Mouse (Mus musculus): ENCODE data around the gene Cldn14.
"Not testable (repeated sequence)": the region's sequence is repeated elsewhere in the genome, so short reads cannot be mapped to it uniquely, and the experiment has no call there.

The Cldn14 gene

GRCm38 (mm10) chr16:94006706-94007665, 1.7 kb downstream of the Cldn14 start:
- peak; percentile 62 for DNase-seq (ENCODE audit: low spot score)

GRCm38 (mm10) chr16:94003478-94003877, 5.2 kb downstream of the Cldn14 start:
- no peak for DNase-seq (ENCODE audit: low spot score)

- no peak for DNase-seq (ENCODE audit: low spot score)
Observed at GRCm38 (mm10) chr16:94001366-94001765, 7.3 kb downstream of the Cldn14 start.

- DNase-seq (ENCODE audit: low spot score), result no peak
Observed at GRCm38 (mm10) chr16:93998895-93999294, 9.7 kb downstream of the Cldn14 start.

GRCm38 (mm10) chr16:93983576-93983975, 25.1 kb downstream of the Cldn14 start:
- DNase-seq (ENCODE audit: low spot score), result no peak

- DNase-seq (ENCODE audit: low spot score), result no peak
Observed at GRCm38 (mm10) chr16:93982341-93982740, 26.3 kb downstream of the Cldn14 start.

GRCm38 (mm10) chr16:93981190-93981841, 27.3 kb downstream of the Cldn14 start:
- no peak for DNase-seq (ENCODE audit: low spot score)

- not testable (repeated sequence) for DNase-seq (ENCODE audit: low spot score)
Observed at GRCm38 (mm10) chr16:93980338-93980737, 28.3 kb downstream of the Cldn14 start.

- DNase-seq (ENCODE audit: low spot score), result no peak
Observed at GRCm38 (mm10) chr16:93979316-93979715, 29.3 kb downstream of the Cldn14 start.

GRCm38 (mm10) chr16:93977587-93977986, 31.1 kb downstream of the Cldn14 start:
- DNase-seq (ENCODE audit: low spot score), result no peak

GRCm38 (mm10) chr16:93976907-93977306, 31.7 kb downstream of the Cldn14 start:
- DNase-seq (ENCODE audit: low spot score), result peak; percentile 42

- no peak for DNase-seq (ENCODE audit: low spot score)
Observed at GRCm38 (mm10) chr16:93975430-93975829, 33.2 kb downstream of the Cldn14 start.

GRCm38 (mm10) chr16:93974278-93974677, 34.4 kb downstream of the Cldn14 start:
- no peak for DNase-seq (ENCODE audit: low spot score)

GRCm38 (mm10) chr16:93973554-93973953, 35.1 kb downstream of the Cldn14 start:
- peak; percentile 67 for DNase-seq (ENCODE audit: low spot score)

- DNase-seq (ENCODE audit: low spot score), result peak; percentile 29
Observed at GRCm38 (mm10) chr16:93973123-93973522, 35.5 kb downstream of the Cldn14 start.

GRCm38 (mm10) chr16:93971046-93971445, 37.6 kb downstream of the Cldn14 start:
- DNase-seq (ENCODE audit: low spot score), result no peak

- no peak for DNase-seq (ENCODE audit: low spot score)
Observed at GRCm38 (mm10) chr16:93967893-93968292, 40.7 kb downstream of the Cldn14 start.

GRCm38 (mm10) chr16:93962283-93962682, 46.4 kb downstream of the Cldn14 start:
- DNase-seq (ENCODE audit: low spot score), result peak; percentile 35

GRCm38 (mm10) chr16:93961099-93961646, 47.5 kb downstream of the Cldn14 start:
- no peak for DNase-seq (ENCODE audit: low spot score)

- DNase-seq (ENCODE audit: low spot score), result no peak
Observed at GRCm38 (mm10) chr16:93960495-93960894, 48.1 kb downstream of the Cldn14 start.

- no peak for DNase-seq (ENCODE audit: low spot score)
Observed at GRCm38 (mm10) chr16:93957402-93957801, 51.2 kb downstream of the Cldn14 start.

GRCm38 (mm10) chr16:93956986-93957385, 51.7 kb downstream of the Cldn14 start:
- no peak for DNase-seq (ENCODE audit: low spot score)

- no peak for DNase-seq (ENCODE audit: low spot score)
Observed at GRCm38 (mm10) chr16:93947396-93947795, 61.2 kb downstream of the Cldn14 start.

Measured in embryo, embryonic 10.5 days (tissue).